Comparison of ENCODE assay signal across 7 mouse cellular contexts in the genomic region with DNA sequence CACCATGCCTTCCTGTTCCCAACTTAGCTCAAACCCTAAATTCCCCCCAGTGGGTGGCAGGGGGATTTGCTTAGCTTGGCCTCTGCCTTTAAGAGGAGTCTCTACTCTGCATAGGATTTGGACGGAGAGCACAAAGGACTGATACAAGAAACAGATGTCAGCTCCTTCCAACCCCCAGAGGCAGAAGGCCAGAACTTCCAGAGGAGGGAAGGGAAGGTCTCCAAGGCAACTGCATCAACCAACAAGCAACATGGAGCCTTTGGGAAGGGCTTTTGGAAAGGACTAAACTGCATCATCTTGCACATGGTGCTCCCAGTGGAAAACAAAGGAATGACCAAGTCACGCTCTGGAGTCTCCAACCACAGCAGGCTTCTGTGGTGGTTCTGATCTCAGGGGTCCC.
DNase-seq lines count a peak whose midpoint lies in the region; ATAC-seq and TF ChIP-seq lines count a peak whose summit lies in the region.

No protein-coding gene starts in this region.

- 0 out of 2 replicates have a peak, but pooled peaks have one; percentile 12 for ATAC-seq in lung, embryonic 14.5 days (ENCODE audit: insufficient read depth)

- peaks cover 39% of the 10 kb centered on the region for H3K36me3 ChIP-seq in lung, embryonic 14.5 days (ENCODE audit: insufficient read depth)
- H3K36me3 ChIP-seq in embryonic facial prominence, embryonic 10.5 days (replicated peaks): peaks cover 12% of the 10 kb centered on the region

- no peak overlapping the region for H3K4me3 ChIP-seq in lung, embryonic 14.5 days (ENCODE audit: low read depth, low read length)
- no peak overlapping the region for H3K4me3 ChIP-seq in embryonic facial prominence, embryonic 10.5 days

- H3K9ac ChIP-seq in lung, embryonic 14.5 days: no peak overlapping the region

- peak; percentile 55 for DNase-seq in lung, embryonic 14.5 days
- DNase-seq in lung, postnatal 25 days (ENCODE audit: low spot score): no peak
- DNase-seq in embryonic facial prominence, embryonic 10.5 days (ENCODE audit: low spot score): peak; percentile 43
- peak; percentile 86 to 90 for DNase-seq in heart, adult 9 months (ENCODE audit: low spot score in 2 of 2)
- peak; percentile 61 for DNase-seq in mesoderm, embryonic 11.5 days (ENCODE audit: low read depth, low spot score)
- DNase-seq in layer of hippocampus, adult 11-12 months (ENCODE audit: low spot score): no peak
- DNase-seq in spleen, postnatal 4 days (ENCODE audit: low spot score in 2 of 2): no peak

- no peaks in the 10 kb centered on the region for H3K9me3 ChIP-seq in lung, embryonic 14.5 days (ENCODE audit: low read depth, low read length)
- no peaks in the 10 kb centered on the region for H3K9me3 ChIP-seq in embryonic facial prominence, embryonic 10.5 days

- H3K27ac ChIP-seq in lung, embryonic 14.5 days (ENCODE audit: low read depth): no peak overlapping the region; the same call in 1 of the 2 replicates
- H3K27ac ChIP-seq in embryonic facial prominence, embryonic 10.5 days (replicated peaks): peak overlapping the region; percentile 66

- H3K4me1 ChIP-seq in lung, embryonic 14.5 days (ENCODE audit: insufficient read depth): no peaks in the 10 kb centered on the region
- H3K4me1 ChIP-seq in embryonic facial prominence, embryonic 10.5 days: peaks cover 45% of the 10 kb centered on the region

- TF ChIP-seq CTCF in lung, embryonic 14.5 days (IDR thresholded peaks at IDR 0.05; ENCODE audit: low read depth): no peak

- WGBS in lung, embryonic 14.5 days: 63% methylated on average over 2 of the region's 2 CpGs
- 45% methylated on average over 2 of the region's 2 CpGs for WGBS in embryonic facial prominence, embryonic 10.5 days

- no peak overlapping the region for H3K4me2 ChIP-seq in lung, embryonic 14.5 days

- H3K27me3 ChIP-seq in lung, embryonic 14.5 days (ENCODE audit: insufficient read depth, low read length): no peaks in the 10 kb centered on the region
- no peaks in the 10 kb centered on the region for H3K27me3 ChIP-seq in embryonic facial prominence, embryonic 10.5 days (replicated peaks; ENCODE audit: low read depth, poor library complexity, severe bottlenecking)

Comparison
In these comparisons a context has a peak if more than half of its experiments do, and no peak if none do; other contexts are left out.
1. DNase-seq: peak in lung, embryonic 14.5 days (single experiment), embryonic facial prominence, embryonic 10.5 days (single experiment), heart, adult 9 months (2 of 2) and mesoderm, embryonic 11.5 days (single experiment); none in lung, postnatal 25 days (single experiment), layer of hippocampus, adult 11-12 months (single experiment) and spleen, postnatal 4 days (0 of 2).